Mouse (Mus musculus): Measurements from ENCODE around the gene B3gnt2.

B3gnt2 gene

GRCm38 (mm10) chr11:22860335-22861227, at the start of gene B3gnt2:
B3gnt2 (minus strand) TSS chr11:22860961.
- in situ Hi-C loops (cut with MboI; ENCODE audit: low pct_unique_long_range_greater_than_20kb in 1 of 2, low sequenced_read_pairs in 2 of 2, unreplicated experiment in 1 of 2) = loop anchor here in 1 of 2 experiments (5.0 kb wide), 1 partner anchor 83 kb away; no protein-coding TSS in a partner anchor

DNA sequence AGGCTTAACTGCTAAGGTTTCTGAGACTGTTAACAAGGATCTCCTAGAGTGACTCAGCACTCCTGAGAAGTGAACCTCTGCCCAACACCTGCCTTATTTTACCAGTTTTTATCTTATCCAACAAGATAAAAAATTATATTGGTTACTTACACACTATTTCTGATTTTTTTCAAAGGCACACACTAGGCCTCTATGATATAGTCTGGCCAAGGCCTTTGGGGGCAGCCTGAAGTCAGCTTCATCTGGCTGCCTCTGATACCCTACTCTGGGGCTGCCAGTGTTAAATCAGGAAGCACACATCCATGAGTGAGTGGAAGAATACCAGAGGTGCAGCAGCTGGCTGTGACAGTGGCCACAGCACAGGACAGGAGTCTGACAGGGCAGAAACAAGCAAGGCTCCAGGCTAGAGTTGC, 45.7 kb upstream of the B3gnt2 start:
- in situ Hi-C loops (cut with MboI; ENCODE audit: low pct_unique_long_range_greater_than_20kb in 1 of 2, low sequenced_read_pairs in 2 of 2, unreplicated experiment in 1 of 2) = no loop called here

GRCm38 (mm10) chr11:22902923-22903322, 42.2 kb upstream of the B3gnt2 start:
- in situ Hi-C loops (cut with MboI; ENCODE audit: low pct_unique_long_range_greater_than_20kb in 1 of 2, low sequenced_read_pairs in 2 of 2, unreplicated experiment in 1 of 2) = no loop called here

DNA sequence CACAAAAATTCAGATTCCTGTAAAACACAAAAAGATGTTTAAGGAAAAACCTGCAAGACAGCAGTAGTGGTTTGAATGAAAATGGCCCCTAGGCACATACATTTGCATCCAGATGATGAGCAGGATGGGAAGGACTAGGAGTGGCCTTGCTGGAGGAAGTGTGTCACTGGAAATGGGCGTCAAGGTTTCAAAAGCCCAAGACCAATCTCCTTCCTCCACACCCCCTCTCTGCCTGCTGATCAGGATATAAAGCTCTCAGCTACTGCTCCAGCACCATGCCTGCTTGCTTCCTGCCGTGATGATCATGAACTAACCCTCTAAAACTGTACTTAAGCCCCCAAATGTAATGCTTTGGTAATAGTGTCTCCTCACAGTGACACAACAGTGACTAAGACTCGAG, 39.3 kb upstream of the B3gnt2 start:
- in situ Hi-C loops (cut with MboI; ENCODE audit: low pct_unique_long_range_greater_than_20kb in 1 of 2, low sequenced_read_pairs in 2 of 2, unreplicated experiment in 1 of 2) = no loop called here

DNA sequence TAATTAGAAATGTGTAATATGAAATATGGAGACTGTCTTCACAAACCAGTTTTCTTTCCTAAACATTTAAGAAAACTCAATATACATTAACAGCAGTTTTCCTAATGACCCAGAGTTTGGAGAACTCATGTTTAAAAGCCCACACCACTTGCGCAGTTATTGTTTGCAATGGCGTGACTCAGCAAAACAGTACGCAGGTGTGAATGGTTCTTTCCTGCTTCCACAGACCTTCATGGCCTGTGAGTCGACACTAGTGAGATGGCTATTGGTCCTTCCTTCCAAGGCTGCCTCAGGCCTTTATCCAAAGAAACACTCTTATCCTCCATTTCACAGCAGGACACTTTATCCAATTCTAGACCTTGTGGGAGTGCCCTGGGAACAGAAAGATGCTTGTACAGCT, 36.9 kb upstream of the B3gnt2 start:
- in situ Hi-C loops (cut with MboI; ENCODE audit: low pct_unique_long_range_greater_than_20kb in 1 of 2, low sequenced_read_pairs in 2 of 2, unreplicated experiment in 1 of 2) = no loop called here

GRCm38 (mm10) chr11:22897127-22897526, 36.4 kb upstream of the B3gnt2 start:
- in situ Hi-C loops (cut with MboI; ENCODE audit: low pct_unique_long_range_greater_than_20kb in 1 of 2, low sequenced_read_pairs in 2 of 2, unreplicated experiment in 1 of 2) = no loop called here

DNA sequence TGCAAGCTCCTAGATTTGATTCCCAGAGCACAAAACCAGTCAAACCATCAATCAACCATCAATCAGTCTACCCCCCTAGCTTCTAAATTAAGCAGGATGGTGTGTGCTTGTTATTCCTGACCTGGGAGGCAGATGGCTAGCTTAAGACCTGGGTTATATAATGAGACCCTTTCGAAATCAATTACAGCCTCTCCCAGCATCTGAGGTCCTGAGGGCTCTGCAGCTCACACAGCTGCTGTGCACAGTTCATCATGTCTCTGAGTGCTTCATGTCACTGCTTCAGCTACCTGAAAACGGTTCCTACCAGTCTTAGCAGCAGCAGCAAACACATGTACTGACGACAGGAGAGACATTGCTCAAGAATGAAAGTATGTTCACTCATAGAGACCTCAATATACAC, 32.3 kb upstream of the B3gnt2 start:
- in situ Hi-C loops (cut with MboI; ENCODE audit: low pct_unique_long_range_greater_than_20kb in 1 of 2, low sequenced_read_pairs in 2 of 2, unreplicated experiment in 1 of 2) = no loop called here

- in situ Hi-C loops (cut with MboI; ENCODE audit: low pct_unique_long_range_greater_than_20kb in 1 of 2, low sequenced_read_pairs in 2 of 2, unreplicated experiment in 1 of 2) = no loop called here
Measured at GRCm38 (mm10) chr11:22892466-22892865, 31.7 kb upstream of the B3gnt2 start.

- in situ Hi-C loops (cut with MboI; ENCODE audit: low pct_unique_long_range_greater_than_20kb in 1 of 2, low sequenced_read_pairs in 2 of 2, unreplicated experiment in 1 of 2) = no loop called here
Measured at GRCm38 (mm10) chr11:22891876-22892275, 31.1 kb upstream of the B3gnt2 start.

DNA sequence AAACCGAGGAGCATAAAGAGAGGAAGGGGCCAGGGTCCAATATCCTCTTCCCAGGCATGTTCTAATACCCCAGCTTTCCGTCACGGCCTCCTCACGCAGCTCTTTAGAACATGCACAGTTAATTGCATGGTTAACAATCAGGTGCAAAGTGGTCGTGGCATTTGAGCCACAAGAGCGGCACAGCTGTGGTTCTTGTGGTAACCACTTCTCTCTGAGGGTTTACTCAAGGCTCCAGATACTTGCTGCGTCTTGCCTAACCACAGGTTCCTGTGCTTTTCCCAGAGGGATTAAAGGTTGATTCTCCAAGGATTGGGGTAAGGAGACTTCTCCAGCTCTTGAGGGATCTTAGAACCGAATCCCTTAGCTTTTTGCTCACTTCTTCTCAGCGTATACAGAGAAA, 30.5 kb upstream of the B3gnt2 start:
- in situ Hi-C loops (cut with MboI; ENCODE audit: low pct_unique_long_range_greater_than_20kb in 1 of 2, low sequenced_read_pairs in 2 of 2, unreplicated experiment in 1 of 2) = no loop called here

DNA sequence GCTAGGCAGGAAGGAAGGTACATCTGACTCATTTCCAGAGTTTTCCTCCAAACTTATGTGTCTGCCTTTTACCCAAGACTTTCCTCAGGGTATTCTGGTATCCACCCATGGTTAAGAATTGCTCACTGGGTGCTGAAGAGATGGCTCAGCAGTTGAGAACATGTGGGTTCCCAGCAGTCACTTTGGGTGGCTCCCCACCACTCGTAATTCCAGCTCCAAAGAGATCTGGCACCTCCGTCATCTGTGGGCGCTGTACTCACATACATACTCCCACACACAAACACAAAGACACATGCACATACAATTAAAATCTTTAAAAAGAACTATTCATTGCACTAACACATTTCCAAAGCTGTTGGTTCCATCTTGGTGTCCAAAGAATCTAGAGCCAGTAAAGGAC, 28.5 kb upstream of the B3gnt2 start:
- in situ Hi-C loops (cut with MboI; ENCODE audit: low pct_unique_long_range_greater_than_20kb in 1 of 2, low sequenced_read_pairs in 2 of 2, unreplicated experiment in 1 of 2) = no loop called here

- in situ Hi-C loops (cut with MboI; ENCODE audit: low pct_unique_long_range_greater_than_20kb in 1 of 2, low sequenced_read_pairs in 2 of 2, unreplicated experiment in 1 of 2) = no loop called here
Measured at GRCm38 (mm10) chr11:22886991-22887390, 26.2 kb upstream of the B3gnt2 start.

- in situ Hi-C loops (cut with MboI; ENCODE audit: low pct_unique_long_range_greater_than_20kb in 1 of 2, low sequenced_read_pairs in 2 of 2, unreplicated experiment in 1 of 2) = no loop called here
Measured at GRCm38 (mm10) chr11:22885350-22885749, 24.6 kb upstream of the B3gnt2 start.

GRCm38 (mm10) chr11:22883676-22884075, 22.9 kb upstream of the B3gnt2 start:
- in situ Hi-C loops (cut with MboI; ENCODE audit: low pct_unique_long_range_greater_than_20kb in 1 of 2, low sequenced_read_pairs in 2 of 2, unreplicated experiment in 1 of 2) = no loop called here

DNA sequence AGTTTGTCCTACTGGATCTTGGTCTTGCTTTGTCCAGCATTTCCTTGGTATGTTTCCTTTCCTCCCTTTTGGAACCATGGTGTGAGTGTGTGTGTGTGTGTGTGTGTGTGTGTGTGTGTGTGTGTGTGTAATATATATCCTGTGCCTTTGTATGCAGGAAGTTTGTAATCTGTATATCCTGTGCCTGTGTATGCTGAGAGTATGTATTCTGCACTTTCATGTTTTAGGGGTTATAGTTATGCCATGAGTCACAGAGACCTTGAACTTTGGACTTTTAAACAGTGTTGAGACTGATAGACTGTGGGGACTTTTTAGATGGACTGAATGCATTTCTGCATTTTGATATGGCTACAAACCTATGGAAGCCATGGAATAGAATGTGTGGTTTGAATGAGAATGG, 22.2 kb upstream of the B3gnt2 start:
- in situ Hi-C loops (cut with MboI; ENCODE audit: low pct_unique_long_range_greater_than_20kb in 1 of 2, low sequenced_read_pairs in 2 of 2, unreplicated experiment in 1 of 2) = no loop called here

GRCm38 (mm10) chr11:22880383-22881172, 19.8 kb upstream of the B3gnt2 start:
- in situ Hi-C loops (cut with MboI; ENCODE audit: low pct_unique_long_range_greater_than_20kb in 1 of 2, low sequenced_read_pairs in 2 of 2, unreplicated experiment in 1 of 2) = no loop called here

GRCm38 (mm10) chr11:22879645-22880044, 18.9 kb upstream of the B3gnt2 start:
- in situ Hi-C loops (cut with MboI; ENCODE audit: low pct_unique_long_range_greater_than_20kb in 1 of 2, low sequenced_read_pairs in 2 of 2, unreplicated experiment in 1 of 2) = no loop called here

DNA sequence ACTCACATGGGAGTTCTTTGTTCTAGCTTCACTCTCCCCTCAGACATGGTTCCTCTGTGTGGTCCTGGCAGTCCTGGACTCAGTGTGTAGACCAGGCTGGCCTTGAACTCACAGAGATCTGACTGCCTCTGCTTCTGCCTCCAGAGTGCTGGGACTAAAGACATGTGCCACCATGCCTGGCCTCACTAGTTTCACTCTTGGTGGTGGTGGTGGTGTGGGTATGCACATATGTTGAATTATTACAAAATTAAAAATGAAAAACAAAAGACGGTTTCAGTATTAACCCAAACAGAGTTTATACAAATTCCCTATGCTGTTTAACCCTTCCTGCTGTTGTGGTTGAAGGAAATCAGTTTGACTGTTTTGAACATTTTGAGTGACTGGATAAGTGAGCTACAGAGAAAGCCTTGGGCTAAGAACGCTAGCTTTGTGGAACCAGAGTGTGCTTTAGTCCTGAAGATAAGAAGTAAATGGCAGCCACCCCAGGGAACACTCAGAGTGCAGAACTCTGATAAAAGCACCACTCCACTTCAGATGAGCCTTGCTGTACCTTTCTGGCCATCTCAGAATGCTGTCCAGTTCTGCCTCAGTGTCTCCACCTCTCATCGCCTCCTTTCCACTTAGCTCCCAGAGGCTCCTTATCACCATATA, 16.0 kb upstream of the B3gnt2 start:
- in situ Hi-C loops (cut with MboI; ENCODE audit: low pct_unique_long_range_greater_than_20kb in 1 of 2, low sequenced_read_pairs in 2 of 2, unreplicated experiment in 1 of 2) = no loop called here

- in situ Hi-C loops (cut with MboI; ENCODE audit: low pct_unique_long_range_greater_than_20kb in 1 of 2, low sequenced_read_pairs in 2 of 2, unreplicated experiment in 1 of 2) = no loop called here
Measured at GRCm38 (mm10) chr11:22875279-22875678, 14.5 kb upstream of the B3gnt2 start.
